Mouse (Mus musculus) testis, adult 2 months (tissue): ENCODE results near the gene Ak2.

Experiments
- CTCF ChIP-seq: fragments of 200-500 bp; IDR thresholded peaks from 2 replicates; pipeline ENCODE4 v1.5.1; 2012; ENCODE audit warnings: low read depth, mild to moderate bottlenecking, inconsistent platforms, low read length, moderate library complexity; ENCODE audit not compliant: control insufficient read depth, insufficient read depth, insufficient replicate concordance
- POLR2A ChIP-seq: fragments of 200-500 bp; IDR thresholded peaks from 2 replicates; pipeline ENCODE4 v1.6.1; 2012; ENCODE audit warnings: low read depth, mild to moderate bottlenecking, inconsistent platforms, low read length, moderate library complexity; ENCODE audit not compliant: control insufficient read depth

GRCm38 (mm10) chr4:128969081-128969480 lies 22.7 kb upstream of the Ak2 start:
- TF ChIP-seq POLR2A (no peak), CTCF (no peak)
